Mouse (Mus musculus) adrenal gland, postnatal 10 days (tissue): ENCODE measurements around the gene Rmi2. TPM values are rescaled to one million over a fixed set of nuclear protein-coding genes. Genes with fewer than 3 reads are reported as not detected.
"Not testable (repeated sequence)": the region's sequence is repeated elsewhere in the genome, so short reads cannot be mapped to it uniquely, and the experiment has no call there.

Experiments
- DNase-seq: peaks from one replicate; pipeline ENCODE4 v3.0.0; 2021; ENCODE audit warnings: mixed read lengths
- long read RNA-seq, 2 experiments: library from polyadenylated mRNA; stranded (forward); transcript quantifications; one replicate each; pipeline ENCODE4 v2.0.0; 2021
- total RNA-seq, 2 experiments: library from RNA; stranded (reverse); gene quantifications; 2 replicates each; pipeline ENCODE4 v1.2.3; 2021

Rmi2 gene
- 1 to 10 TPM; 1.6 to 1.8 TPM for total RNA-seq
- long read RNA-seq, experiment 1, partial matches to known transcripts = 1 of 2 reads
- long read RNA-seq, experiment 1, other reads (novel, unspliced or antisense) = 0 of 2 reads
- long read RNA-seq, experiment 2, partial matches to known transcripts = 0 of 1 reads
- long read RNA-seq, experiment 2, other reads (novel, unspliced or antisense) = 1 of 1 reads

GRCm38 (mm10) chr16:10834911-10835587, at the start of gene Rmi2:
Rmi2 (plus strand) TSS chr16:10835059.
- peak; percentile 91 for DNase-seq

- DNase-seq = peak; percentile 95
These were observed 49.3 kb upstream of the Rmi2 start, which contains the start of gene Socs1 for GRCm38 (mm10) chr16:10785371-10786231. Socs1 (minus strand) TSS chr16:10785536.

- DNase-seq = peak; percentile 84
These were observed 48.6 kb upstream of the Rmi2 start for GRCm38 (mm10) chr16:10786288-10786687.

- no peak for DNase-seq
These were observed 47.9 kb upstream of the Rmi2 start for GRCm38 (mm10) chr16:10786782-10787547.

- DNase-seq = no peak
These were observed 47.3 kb upstream of the Rmi2 start for GRCm38 (mm10) chr16:10787548-10788058.

DNA sequence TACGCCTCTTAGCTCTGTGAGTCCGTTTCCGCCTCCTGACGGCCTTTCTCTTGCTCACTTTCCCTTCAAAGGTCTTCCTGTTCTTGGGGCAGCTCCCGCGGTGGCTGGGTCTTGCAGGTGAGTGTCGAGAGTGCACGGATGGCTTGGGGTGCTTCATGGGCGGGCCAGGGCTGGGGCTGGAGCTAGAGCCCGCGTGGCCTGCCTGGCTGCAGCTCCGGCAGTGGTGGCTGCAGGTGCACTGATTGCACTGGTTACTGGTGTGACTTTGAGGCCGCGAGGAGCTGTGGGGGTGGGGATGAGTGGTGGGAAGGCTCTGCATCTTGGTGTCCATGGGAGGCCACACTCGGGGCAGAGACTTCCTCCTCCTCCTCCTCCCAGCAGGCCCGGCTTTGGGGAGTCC, 46.6 kb upstream of the Rmi2 start, which contains the start of gene Tnp2:
Tnp2 (minus strand) TSS at position 390 of the 400 bp plus-strand sequence.
- DNase-seq = no peak

GRCm38 (mm10) chr16:10788866-10789265, 46.0 kb upstream of the Rmi2 start:
- no peak for DNase-seq

DNA sequence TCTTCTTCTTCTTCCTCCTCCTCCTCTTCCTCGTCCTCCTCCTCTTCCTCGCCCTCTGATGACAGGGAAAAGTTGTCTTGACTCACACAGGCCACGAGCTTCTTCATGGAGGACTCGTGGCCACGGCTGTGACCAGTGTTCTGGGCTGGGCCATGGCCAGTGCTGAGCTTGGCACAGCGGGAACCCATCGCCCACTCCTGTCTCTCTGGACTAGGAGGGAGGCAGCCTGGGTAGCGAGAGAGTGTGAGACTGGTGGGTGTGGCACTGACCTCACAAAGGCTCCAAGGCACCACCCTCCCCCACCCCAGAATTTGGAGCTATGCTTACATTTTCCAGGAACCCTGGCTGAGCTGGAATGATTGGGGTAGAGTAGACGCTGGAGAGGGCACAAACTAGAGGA, 44.2 kb upstream of the Rmi2 start, which contains the start of gene Prm3:
Prm3 (minus strand) TSS at position 213 of the 400 bp plus-strand sequence.
- DNase-seq = no peak

DNA sequence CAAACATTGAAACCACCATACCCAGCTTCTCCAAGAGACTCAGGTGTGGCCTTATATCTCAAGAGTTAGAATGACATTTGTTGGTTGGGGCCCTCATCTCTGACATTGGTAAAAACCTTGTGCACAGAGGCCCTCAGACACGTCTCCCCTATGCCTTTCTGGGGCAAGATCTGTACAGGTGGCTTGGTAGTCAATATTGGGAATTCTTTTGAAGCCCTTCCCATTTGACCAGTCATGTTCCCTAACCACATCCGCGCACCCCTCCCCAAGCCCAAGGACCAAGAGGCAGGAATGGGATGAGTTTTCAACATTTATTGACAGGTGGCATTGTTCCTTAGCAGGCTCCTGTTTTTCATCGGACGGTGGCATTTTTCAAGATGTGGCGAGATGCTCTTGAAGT, 38.8 kb upstream of the Rmi2 start, which contains the start of gene Prm2:
Prm2 (minus strand) TSS at position 101 of the 400 bp plus-strand sequence.
- no peak for DNase-seq

- DNase-seq = not testable (repeated sequence)
These were observed 32.4 kb upstream of the Rmi2 start for GRCm38 (mm10) chr16:10802420-10802819.

DNA sequence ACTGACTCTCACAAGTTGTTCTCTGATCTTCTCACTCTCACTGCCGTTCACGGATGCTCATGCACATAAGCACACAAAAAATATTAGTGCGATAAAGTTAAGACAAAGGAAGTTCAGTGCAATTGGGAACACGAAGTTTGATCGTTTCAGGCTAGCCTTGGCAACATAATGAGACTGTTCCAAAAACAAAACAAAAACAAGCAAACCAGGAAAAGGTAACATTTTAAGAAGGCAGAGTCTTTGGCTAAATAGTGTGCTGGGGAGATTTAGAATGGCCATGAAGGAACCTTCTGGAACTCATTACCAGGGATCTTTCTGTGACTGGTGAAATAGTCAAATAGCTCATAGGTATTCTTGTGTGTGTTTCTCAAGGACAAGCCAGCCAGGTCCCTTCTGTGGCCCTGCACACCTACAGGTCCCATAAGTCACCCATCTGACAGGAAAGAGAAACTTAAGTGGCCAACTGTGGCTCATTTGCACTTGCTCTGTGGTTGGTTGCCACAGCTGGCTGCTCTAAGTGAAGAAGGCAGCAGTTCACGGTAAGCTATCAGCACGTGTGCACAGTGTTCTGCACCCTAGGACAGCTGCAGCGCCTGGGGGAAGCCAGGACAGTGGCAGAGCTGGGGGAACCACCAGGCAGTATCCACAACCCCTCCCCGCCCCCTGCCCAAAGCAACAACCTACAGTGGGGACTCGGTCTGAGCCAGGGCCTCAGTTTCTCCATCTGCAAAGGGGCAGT, 28.9 kb upstream of the Rmi2 start, which contains the start of gene Prm1:
Prm1 (minus strand) TSS at position 51 of the 739 bp plus-strand sequence.
- no peak for DNase-seq

DNA sequence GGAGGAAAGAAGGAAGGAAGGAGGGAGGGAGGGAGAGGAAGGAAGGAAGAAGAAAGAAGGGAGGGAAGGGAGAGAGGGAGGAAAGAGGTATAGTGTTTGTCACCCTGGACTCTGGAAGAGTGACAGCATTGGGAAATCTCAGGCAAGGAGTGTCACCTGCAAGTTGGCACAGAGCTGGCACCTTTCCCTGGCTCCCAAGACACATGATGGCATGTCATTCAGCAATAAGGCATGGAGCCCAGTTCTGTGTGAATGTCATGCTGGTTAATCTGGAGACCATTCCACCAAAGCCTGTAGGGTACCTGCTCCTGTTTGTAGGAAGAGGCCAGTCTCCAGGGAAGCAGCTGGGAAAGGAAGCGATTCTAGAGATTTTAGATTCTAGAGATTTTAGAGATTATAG, 24.5 kb upstream of the Rmi2 start:
- no peak for DNase-seq

DNA sequence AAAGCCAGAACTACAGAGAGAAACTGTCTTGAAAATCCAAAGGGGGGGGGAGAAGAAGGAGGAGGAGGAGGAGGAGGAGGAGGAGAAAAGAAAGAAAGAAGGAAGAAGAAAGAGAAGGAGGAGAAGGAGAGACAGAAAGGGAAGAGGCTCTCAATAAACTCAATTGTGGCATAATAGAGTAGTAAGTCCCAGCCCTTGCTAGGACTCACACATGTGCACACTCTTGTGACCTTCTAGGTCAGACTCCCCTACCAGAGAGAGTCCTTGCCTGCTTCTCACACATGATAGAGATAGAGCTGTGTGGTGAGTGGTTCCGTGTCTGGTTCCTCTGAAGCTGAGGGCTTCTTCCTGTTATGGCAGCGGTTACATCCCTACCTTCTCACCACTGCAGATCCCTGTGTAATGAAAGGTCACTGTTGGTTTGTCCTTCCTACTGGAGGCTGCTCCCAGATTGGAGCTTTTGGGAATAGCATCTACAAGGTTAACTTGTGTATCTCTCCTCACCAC, 21.9 kb upstream of the Rmi2 start, which contains the start of gene Gm11172:
Gm11172 (plus strand) TSS at position 51 of the 507 bp plus-strand sequence.
- no peak for DNase-seq

- DNase-seq = no peak
These were observed 21.1 kb upstream of the Rmi2 start for GRCm38 (mm10) chr16:10813726-10814125.

- DNase-seq = peak; percentile 56
These were observed 20.0 kb upstream of the Rmi2 start for GRCm38 (mm10) chr16:10814864-10815263.

- DNase-seq = no peak
These were observed 16.2 kb upstream of the Rmi2 start for GRCm38 (mm10) chr16:10818579-10819135.

- DNase-seq = no peak
These were observed 14.9 kb upstream of the Rmi2 start for GRCm38 (mm10) chr16:10819966-10820365.

GRCm38 (mm10) chr16:10821387-10821786, 13.5 kb upstream of the Rmi2 start:
- DNase-seq = no peak

- DNase-seq = no peak
These were observed 10.3 kb upstream of the Rmi2 start for GRCm38 (mm10) chr16:10824536-10824935.

DNA sequence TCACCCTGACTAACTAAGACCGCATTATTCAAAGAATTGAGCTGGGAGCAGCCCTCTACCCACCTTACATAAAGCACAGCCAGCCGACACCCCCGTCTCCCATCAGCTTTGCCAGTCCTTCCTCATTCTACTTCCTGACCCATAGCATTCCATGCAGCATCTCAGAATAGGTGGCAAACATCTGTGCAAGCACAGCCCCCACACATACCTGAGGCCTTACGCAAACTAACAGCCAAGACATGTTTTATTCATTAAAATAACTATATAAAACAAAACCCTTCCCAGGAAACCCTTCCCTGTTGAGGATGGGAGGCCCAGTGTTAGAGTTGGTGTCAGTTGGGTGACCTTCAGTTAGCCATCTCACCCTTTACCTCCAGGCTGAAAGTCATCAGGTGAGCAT, 9.0 kb upstream of the Rmi2 start:
- no peak for DNase-seq
